Mouse (Mus musculus) granulocyte monocyte progenitor cell, adult 5-6 weeks (primary cell): ENCODE measurements around the gene Olfr204. TPM values are rescaled to one million over a fixed set of nuclear protein-coding genes. Genes with fewer than 3 reads are reported as not detected.
"Not testable (repeated sequence)": the region's sequence is repeated elsewhere in the genome, so short reads cannot be mapped to it uniquely, and the experiment has no call there.

Experiments
- ATAC-seq: replicated peaks from 2 replicates; pipeline ENCODE4 v1.8.0; 2016; ENCODE audit warnings: mild to moderate bottlenecking, moderate TSS enrichment, inconsistent platforms; ENCODE audit not compliant: poor library complexity, severe bottlenecking
- total RNA-seq, 2 experiments: library from RNA; stranded (forward) in 1 of 2; stranded (reverse) in 1 of 2; fragments of 200-712, 200-1000 nt in 1 of 2; fragments of >200 nt in 1 of 2; fragmentation: Nextera tagmentation in 1 of 2; gene quantifications; 2 replicates each; pipeline ENCODE4 v1.2.3; 2014 to 2017

Gene Olfr204
- not detected in 2 replicates for total RNA-seq (2014; fragmentation: Nextera tagmentation)
- total RNA-seq (2017), result not detected in 2 replicates

DNA sequence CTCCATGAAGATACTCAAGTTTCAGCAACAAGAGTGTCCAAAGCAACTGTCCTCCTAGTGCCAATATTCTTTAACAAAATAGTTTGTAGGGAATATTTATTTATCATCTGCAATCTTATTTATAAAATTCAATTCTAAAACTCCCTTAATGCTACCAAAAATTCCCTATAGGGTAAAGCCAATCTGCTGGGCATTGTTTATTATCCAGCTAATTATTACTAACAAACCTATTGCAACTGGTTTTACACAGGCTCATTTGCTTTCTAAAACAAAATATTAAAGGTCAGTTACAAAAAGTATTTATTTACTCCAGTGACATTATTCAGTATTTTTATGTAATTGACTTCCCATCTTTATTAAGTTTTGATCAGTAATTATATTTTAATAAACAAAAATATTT, at the start of gene Olfr204:
Gene Olfr204, minus strand, starts transcription at position 101 of the 400 bp plus-strand sequence.
- ATAC-seq, result no peak

DNA sequence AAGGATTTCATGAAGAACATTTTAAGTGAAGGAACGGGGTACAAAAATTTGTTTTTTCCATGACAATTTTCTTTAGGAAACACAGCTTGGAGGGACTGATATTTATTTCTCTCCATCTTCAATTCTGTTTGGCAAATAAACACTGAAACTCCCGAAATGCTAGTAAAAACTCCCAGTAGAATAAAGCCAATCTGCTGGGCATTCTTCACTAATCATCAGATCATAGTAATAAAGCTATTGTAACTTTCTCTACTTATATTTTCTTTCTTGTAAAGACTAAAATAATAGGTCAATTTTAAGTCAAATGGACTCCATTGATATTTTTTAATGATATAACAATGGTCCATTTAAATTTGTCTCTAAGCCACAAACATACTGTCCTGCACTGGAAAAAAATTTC, 45.8 kb upstream of the Olfr204 start, which contains the start of gene Olfr209:
Gene Olfr209, minus strand, starts transcription at position 101 of the 400 bp plus-strand sequence.
- no peak for ATAC-seq

DNA sequence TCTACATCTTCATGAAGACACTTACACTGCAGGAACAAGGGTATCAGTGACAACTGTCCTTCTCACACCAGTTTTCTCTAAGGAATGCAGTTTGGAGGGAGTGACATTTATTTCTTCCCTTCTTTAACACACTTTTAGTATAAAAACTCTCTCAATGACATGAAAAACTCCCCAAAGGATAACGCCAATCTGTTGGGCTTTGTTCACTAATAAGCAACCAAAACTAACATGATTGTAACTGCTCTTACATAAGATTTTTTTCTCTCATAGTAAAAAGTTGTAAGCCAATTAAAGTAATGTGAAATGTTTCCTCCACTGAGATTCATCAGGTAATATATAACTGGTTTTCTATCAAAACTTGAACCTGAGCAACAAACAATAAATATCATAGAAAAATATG, 31.1 kb upstream of the Olfr204 start, which contains the start of gene Olfr206:
Gene Olfr206, minus strand, starts transcription at position 101 of the 400 bp plus-strand sequence.
- ATAC-seq, result no peak

DNA sequence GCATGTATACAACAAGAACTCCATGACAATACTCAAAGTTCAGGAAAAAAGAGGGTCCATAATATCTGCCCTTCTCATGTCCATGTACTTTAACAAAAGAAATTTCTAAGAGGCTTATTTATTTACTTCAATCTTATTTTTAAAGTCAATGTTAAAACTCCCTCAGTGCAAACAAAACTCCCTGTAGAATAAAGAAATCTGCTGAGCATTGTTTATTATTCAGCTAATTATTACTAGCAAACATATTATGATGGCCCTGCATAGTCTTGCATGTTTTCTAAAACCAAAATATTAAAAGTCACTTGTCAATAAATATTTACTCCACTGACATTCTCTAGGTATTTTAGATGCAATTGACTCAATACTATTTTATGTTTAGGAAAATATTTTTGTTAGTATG, 13.0 kb upstream of the Olfr204 start, which contains the start of gene Olfr205:
Gene Olfr205, minus strand, starts transcription at position 101 of the 400 bp plus-strand sequence.
- ATAC-seq, result no peak

DNA sequence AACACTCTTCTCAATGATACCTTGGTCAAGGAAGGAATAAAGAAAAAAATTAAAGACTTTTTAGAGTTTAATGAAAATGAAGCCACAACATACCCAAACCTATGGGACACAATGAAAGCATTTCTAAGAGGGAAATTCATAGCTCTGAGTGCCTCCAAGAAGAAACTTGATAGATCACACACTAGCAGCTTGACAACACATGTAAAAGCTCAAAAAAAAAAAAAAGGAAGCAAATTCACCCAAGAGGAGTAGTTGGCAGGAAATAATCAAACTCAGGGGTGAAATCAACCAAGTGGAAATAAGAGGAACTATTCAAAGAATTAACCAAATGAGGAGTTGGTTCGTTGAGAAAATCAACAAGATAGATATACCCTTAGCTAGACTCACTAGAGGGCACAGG, 5.2 kb upstream of the Olfr204 start:
- not testable (repeated sequence) for ATAC-seq

DNA sequence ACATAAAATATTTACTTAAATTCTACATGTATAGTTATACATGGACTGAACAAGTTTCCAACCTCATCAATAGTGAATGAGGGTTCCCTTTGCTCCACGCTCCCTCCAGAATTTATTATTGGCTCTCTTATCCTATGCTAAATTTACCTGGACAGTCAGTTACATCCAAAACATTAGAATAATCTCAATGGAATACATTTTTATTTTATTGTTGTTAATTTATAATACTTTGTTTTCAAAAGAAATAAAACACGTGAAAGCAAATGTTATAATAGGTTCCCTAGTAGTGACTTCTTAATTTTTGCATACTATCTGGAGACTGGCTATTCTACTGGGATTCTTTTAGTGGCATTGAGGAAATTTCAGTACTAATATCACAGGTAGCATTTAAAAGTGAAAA, 19.5 kb downstream of the Olfr204 start, which contains the start of gene Olfr203:
Gene Olfr203, plus strand, starts transcription at position 301 of the 400 bp plus-strand sequence.
- ATAC-seq, result no peak

DNA sequence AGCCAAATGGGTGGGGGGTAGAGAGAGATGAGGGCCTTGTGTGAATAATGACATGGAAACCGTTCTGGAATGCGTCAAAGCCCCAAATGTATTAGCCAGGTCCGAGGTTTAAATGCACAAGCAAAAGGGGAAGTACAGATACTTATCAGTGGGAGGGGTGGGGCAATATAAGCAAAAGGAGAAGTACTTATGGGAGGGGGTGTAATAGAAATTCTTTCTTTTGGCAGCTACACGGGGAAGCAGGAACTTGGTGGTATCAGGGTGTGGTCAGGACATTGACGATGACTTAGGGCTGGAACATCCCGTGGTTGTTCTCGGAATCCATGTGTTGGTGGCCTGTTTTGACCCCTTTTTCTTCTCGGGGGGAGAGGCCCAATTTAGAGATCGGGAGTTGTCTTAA, 30.5 kb downstream of the Olfr204 start:
- not testable (repeated sequence) for ATAC-seq

DNA sequence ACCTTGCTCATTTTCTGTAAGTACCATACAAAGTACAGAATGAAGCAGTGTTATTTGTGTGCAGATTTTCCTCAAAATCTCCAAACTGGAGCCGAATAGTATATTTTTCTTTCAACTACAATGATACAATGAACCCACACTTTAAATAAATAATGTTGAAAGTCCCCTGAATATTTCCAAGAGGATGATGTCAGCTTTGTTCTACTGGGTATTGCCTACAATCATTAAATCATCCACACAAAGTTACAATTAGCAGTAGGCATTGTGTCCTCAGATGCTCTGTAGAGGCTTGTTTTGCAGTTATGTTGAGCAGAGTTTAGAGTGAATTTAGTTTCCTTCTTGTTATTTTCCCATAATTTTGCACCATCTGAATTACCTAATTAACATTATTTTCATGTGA, 31.4 kb downstream of the Olfr204 start, which contains the start of gene Olfr202:
Gene Olfr202, minus strand, starts transcription at position 101 of the 400 bp plus-strand sequence.
- no peak for ATAC-seq

DNA sequence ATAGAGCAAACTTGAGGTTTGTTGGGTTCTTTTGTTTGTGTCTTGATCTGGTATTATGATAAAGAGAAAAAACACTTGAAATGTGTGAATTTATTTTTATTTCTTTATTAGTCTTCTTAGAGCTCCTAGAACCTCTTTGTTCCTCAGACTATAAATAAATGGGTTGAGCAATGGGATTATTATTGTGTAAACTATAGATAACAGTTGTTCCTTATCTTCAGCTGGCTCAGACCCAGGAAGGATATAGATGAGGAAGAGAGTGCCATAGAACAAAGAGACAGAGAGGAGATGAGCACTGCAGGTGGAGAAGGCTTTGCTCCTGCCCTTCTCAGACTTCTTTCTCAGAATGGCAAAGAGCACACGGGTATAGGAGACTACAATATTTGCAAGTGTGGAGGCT, 34.6 kb downstream of the Olfr204 start:
- ATAC-seq, result no peak

DNA sequence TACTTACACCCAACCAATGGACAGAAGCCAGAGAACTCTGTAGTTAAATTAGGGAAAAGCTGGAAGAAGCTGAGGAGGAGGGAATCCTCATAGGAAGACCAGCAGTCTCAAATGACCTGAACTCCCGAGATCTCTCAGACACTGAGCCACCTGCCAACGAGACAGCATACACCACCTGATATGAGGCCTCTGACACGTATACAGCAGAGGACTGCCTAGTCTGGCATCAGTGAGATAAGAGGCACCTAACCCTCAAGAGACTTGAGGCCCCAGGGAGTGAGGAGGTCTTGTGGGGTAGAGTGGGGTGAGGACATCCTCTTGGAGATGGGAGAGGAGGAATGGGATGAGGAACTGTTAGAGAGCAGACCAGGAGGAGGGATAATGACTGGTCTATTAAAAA, 37.5 kb downstream of the Olfr204 start:
- no peak for ATAC-seq

DNA sequence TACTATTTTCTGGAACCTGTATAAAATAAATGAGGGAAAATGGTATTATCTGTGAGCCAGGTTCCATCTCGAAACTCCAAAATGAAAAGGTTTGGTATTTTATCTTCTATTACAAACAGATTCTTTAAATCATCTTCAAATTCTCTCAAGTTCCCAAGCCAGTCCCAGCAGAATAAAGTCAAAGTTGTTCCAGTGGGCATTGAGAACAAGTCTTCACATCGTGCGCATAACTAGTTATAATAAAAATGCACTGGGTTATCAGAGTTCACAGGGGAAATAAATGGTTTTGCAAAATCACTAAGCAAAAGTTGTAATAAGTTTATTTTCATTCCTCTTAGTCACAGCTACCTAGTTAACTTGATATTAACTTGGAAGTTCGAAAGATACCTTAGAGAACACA, 45.5 kb downstream of the Olfr204 start, which contains the start of gene Olfr201:
Gene Olfr201, minus strand, starts transcription at position 101 of the 400 bp plus-strand sequence.
- ATAC-seq, result not testable (repeated sequence)

DNA sequence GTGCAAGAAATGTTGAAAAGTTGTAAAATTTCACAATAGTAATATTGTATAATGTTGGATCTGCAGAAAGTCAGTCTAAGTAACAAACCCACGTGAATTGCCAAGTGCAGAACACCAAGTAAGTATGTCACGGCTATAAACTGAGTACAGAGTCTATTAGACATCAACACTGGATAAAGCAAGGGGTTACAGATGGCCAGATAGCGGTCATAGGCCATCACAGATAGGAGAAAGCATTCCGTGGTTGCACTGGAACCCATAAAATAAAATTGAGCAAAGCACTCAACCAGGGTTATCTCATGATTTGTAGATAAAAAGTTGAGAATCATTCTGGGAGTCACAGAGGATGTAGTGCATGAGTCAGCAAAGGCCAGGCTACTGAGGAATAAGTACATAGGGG, 49.0 kb downstream of the Olfr204 start:
- not testable (repeated sequence) for ATAC-seq

Other genes starting within 250 kb of the Olfr204 start
- not detected in 2 replicates for gene Olfr190, start 240.2 kb downstream of the Olfr204 start, total RNA-seq (2014; fragmentation: Nextera tagmentation)
- gene Olfr190, start 240.2 kb downstream of the Olfr204 start, total RNA-seq (2017), result not detected in 2 replicates
- not detected in 2 replicates for gene Olfr191, start 228.4 kb downstream of the Olfr204 start, total RNA-seq (2014; fragmentation: Nextera tagmentation)
- gene Olfr191, start 228.4 kb downstream of the Olfr204 start, total RNA-seq (2017), result not detected in 2 replicates
- gene Olfr193, start 206.4 kb downstream of the Olfr204 start, total RNA-seq (2014; fragmentation: Nextera tagmentation), result not detected in 2 replicates
- not detected in 2 replicates for gene Olfr193, start 206.4 kb downstream of the Olfr204 start, total RNA-seq (2017)
- gene Olfr194, start 197.2 kb downstream of the Olfr204 start, total RNA-seq (2014; fragmentation: Nextera tagmentation), result not detected in 2 replicates
- gene Olfr194, start 197.2 kb downstream of the Olfr204 start, total RNA-seq (2017), result not detected in 2 replicates
- gene Olfr195, start 171.2 kb downstream of the Olfr204 start, total RNA-seq (2014; fragmentation: Nextera tagmentation), result not detected in 2 replicates
- not detected in 2 replicates for gene Olfr195, start 171.2 kb downstream of the Olfr204 start, total RNA-seq (2017)
- gene Olfr196, start 147.8 kb downstream of the Olfr204 start, total RNA-seq (2014; fragmentation: Nextera tagmentation), result not detected in 2 replicates
- not detected in 2 replicates for gene Olfr196, start 147.8 kb downstream of the Olfr204 start, total RNA-seq (2017)
- gene Olfr198, start 114.7 kb downstream of the Olfr204 start, total RNA-seq (2014; fragmentation: Nextera tagmentation), result not detected in 2 replicates
- not detected in 2 replicates for gene Olfr198, start 114.7 kb downstream of the Olfr204 start, total RNA-seq (2017)
- not detected in 2 replicates for gene Olfr199, start 98.5 kb downstream of the Olfr204 start, total RNA-seq (2014; fragmentation: Nextera tagmentation)
- not detected in 2 replicates for gene Olfr199, start 98.5 kb downstream of the Olfr204 start, total RNA-seq (2017)
- gene Olfr201, start 45.6 kb downstream of the Olfr204 start, total RNA-seq (2014; fragmentation: Nextera tagmentation), result not detected in 2 replicates
- gene Olfr201, start 45.6 kb downstream of the Olfr204 start, total RNA-seq (2017), result not detected in 2 replicates
- not detected in 2 replicates for gene Olfr202, start 31.5 kb downstream of the Olfr204 start, total RNA-seq (2014; fragmentation: Nextera tagmentation)
- gene Olfr202, start 31.5 kb downstream of the Olfr204 start, total RNA-seq (2017), result not detected in 2 replicates
- not detected in 2 replicates for gene Olfr203, start 19.4 kb downstream of the Olfr204 start, total RNA-seq (2014; fragmentation: Nextera tagmentation)
- gene Olfr203, start 19.4 kb downstream of the Olfr204 start, total RNA-seq (2017), result not detected in 2 replicates
- gene Olfr205, start 12.9 kb upstream of the Olfr204 start, total RNA-seq (2014; fragmentation: Nextera tagmentation), result not detected in 2 replicates
- not detected in 2 replicates for gene Olfr205, start 12.9 kb upstream of the Olfr204 start, total RNA-seq (2017)
- not detected in 2 replicates for gene Olfr206, start 31.0 kb upstream of the Olfr204 start, total RNA-seq (2014; fragmentation: Nextera tagmentation)
- not detected in 2 replicates for gene Olfr206, start 31.0 kb upstream of the Olfr204 start, total RNA-seq (2017)
- gene Olfr209, start 45.7 kb upstream of the Olfr204 start, total RNA-seq (2014; fragmentation: Nextera tagmentation), result not detected in 2 replicates
- not detected in 2 replicates for gene Olfr209, start 45.7 kb upstream of the Olfr204 start, total RNA-seq (2017)
- not detected in 2 replicates for gene Gabrr3, start 89.1 kb upstream of the Olfr204 start, total RNA-seq (2014; fragmentation: Nextera tagmentation)
- not detected in 2 replicates for gene Gabrr3, start 89.1 kb upstream of the Olfr204 start, total RNA-seq (2017)
- 48.5 and 60.6 TPM in 2 replicates for gene Riox2, start 153.5 kb upstream of the Olfr204 start, total RNA-seq (2014; fragmentation: Nextera tagmentation)
- gene Riox2, start 153.5 kb upstream of the Olfr204 start, total RNA-seq (2017), result 51.6 and 59.5 TPM in 2 replicates